Mouse (Mus musculus) limb, embryonic 11.5 days (tissue): Measurements from ENCODE around the gene Arrdc1. TPM values are rescaled to one million over a fixed set of nuclear protein-coding genes. Genes with fewer than 3 reads are reported as not detected.

Experiments used
- microRNA-seq: library from miRNA; unstranded; fragments of <30 nt; microRNA quantifications from one replicate; pipeline ENCODE4, GENCODE M21; 2016
- polyA plus RNA-seq: library from polyadenylated mRNA; unstranded; fragments of >200 nt; fragmentation: Nextera tagmentation; extraction: Ambion mirVana; gene quantifications from 2 replicates; pipeline ENCODE4 v1.2.1, GENCODE M21; 2014

The Arrdc1 gene
- polyA plus RNA-seq, 1 experiment from 2014 or later: 12.7 TPM

Small RNAs within 50 kb of the gene (microRNA-seq; reads per million reads assigned to microRNA genes)
- not detected for gene Gm22875

Other genes with a start within 250 kb of the Arrdc1 start
- 0.63 and 1.5 TPM in 2 replicates for gene Cacna1b, start 172.1 kb downstream of the Arrdc1 start, polyA plus RNA-seq
- 97.6 and 119 TPM in 2 replicates for gene Ehmt1, start 15.6 kb downstream of the Arrdc1 start, polyA plus RNA-seq
- gene Zmynd19, start 14.5 kb upstream of the Arrdc1 start, polyA plus RNA-seq: 27.7 and 34.1 TPM in 2 replicates
- gene Dph7, start 27.1 kb upstream of the Arrdc1 start, polyA plus RNA-seq: 30.7 and 36.6 TPM in 2 replicates
- 132 and 136 TPM in 2 replicates for gene Mrpl41, start 39.8 kb upstream of the Arrdc1 start, polyA plus RNA-seq
- 5.4 and 6.5 TPM in 2 replicates for gene Pnpla7, start 40.8 kb upstream of the Arrdc1 start, polyA plus RNA-seq
- 41.7 and 42.0 TPM in 2 replicates for gene Nsmf, start 119.1 kb upstream of the Arrdc1 start, polyA plus RNA-seq
- not detected in 2 replicates for gene Entpd8, start 145.1 kb upstream of the Arrdc1 start, polyA plus RNA-seq
- 0.24 TPM in 1 of 2 replicates, not detected in the other for gene Noxa1, start 159.9 kb upstream of the Arrdc1 start, polyA plus RNA-seq
- gene Nrarp, start 245.5 kb upstream of the Arrdc1 start, polyA plus RNA-seq: 8.8 and 10.0 TPM in 2 replicates